Mouse (Mus musculus) cerebellum, postnatal 14 days (tissue): Measurements from ENCODE around the gene Jam2.

Experiments
- DNase-seq, 2 experiments: peaks; one replicate each; pipeline ENCODE4 v3.0.0; 2021; ENCODE audit warnings: mixed read lengths in 2 of 2

The Jam2 gene

GRCm38 (mm10) chr16:84783279-84783678 lies 9.4 kb downstream of the Jam2 start:
- DNase-seq: no peak

DNA sequence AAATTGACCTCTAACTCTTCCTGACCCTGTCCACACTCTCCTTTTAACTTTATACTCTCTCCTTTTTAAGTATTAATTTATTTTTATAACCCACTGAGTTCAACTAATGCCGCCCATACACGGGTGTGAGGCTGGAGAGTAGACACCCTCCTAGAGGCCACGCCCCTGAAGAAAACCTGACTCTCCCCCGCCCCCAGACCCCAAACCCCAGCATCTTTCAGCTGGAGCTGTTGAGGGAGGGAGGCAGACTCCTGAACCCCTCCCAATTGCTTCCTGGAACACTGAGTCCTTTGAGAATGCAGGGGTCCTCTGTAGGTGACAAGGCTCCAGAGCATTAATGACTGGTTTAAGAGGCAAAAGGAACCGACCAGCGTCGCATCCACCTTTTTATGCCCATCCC lies 11.0 kb downstream of the Jam2 start:
- no peak for DNase-seq

- DNase-seq: no peak
Measured at GRCm38 (mm10) chr16:84790595-84791165, 16.8 kb downstream of the Jam2 start.

- no peak for DNase-seq
Measured at GRCm38 (mm10) chr16:84793401-84793800, 19.5 kb downstream of the Jam2 start.

DNA sequence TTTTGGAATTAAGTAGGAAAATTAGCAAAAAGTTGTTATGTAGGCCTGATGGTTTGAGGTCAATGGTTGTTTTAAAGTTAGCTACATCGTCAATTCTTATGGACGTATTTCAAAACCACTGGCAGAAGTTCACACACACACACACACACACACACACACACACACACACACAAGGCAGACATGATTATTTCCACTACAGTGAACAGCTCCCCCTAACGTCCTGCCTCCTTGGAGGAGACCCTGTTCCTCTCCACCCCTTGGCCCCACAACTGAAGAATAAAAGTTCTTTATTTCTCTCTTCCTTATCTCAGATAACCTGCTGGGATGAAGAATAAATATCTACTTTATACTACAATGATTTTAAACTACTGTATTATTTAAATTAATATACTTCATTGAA lies 21.4 kb downstream of the Jam2 start:
- DNase-seq: no peak

GRCm38 (mm10) chr16:84796678-84797077 lies 22.8 kb downstream of the Jam2 start:
- no peak for DNase-seq

- no peak for DNase-seq
Measured at GRCm38 (mm10) chr16:84800038-84800437, 26.1 kb downstream of the Jam2 start.

GRCm38 (mm10) chr16:84802217-84802616 lies 28.3 kb downstream of the Jam2 start:
- peak in 1 of 2 experiments; percentile 11 for DNase-seq

GRCm38 (mm10) chr16:84804866-84805265 lies 30.9 kb downstream of the Jam2 start:
- DNase-seq: no peak

DNA sequence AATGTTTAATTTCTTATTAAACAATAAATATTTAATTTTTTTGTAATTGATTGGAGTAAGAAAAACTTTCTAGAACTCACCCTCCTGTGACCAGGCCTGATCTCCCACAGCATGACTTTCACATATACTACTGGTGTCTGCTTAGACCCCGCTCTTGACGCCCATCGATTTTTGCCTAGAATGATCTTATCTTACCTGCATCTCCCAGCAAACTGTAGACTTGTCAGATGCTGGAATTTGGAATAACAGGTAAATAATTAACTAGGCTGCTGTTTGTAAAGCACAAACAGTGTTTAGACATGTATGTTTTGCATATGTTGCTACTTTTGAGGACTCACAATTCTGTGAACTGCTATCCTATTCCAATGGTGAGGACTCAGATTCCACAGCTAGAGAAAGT lies 32.3 kb downstream of the Jam2 start:
- DNase-seq: no peak

GRCm38 (mm10) chr16:84807874-84808273 lies 34.0 kb downstream of the Jam2 start:
- DNase-seq: no peak

GRCm38 (mm10) chr16:84810254-84810653 lies 36.3 kb downstream of the Jam2 start:
- DNase-seq: no peak

DNA sequence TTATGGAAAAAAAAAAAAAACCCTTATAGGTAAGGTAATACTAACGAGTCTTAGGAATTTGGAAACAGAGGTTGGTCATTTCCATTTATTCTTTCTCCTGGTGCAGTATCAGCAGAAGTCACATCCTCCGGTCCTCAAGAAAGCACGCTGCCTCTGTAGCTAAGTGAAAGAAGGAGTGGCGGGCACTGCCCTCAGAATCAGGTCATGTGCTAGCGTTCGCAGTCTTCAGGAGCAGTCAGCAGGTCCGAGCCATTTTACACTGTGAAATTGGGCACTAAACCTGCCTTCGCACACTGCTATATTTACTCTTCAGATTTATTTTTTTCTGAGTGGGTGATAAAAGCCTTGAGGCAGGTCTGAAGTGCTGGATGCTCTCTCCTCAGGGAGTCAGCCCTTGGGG lies 39.9 kb downstream of the Jam2 start:
- no peak for DNase-seq

DNA sequence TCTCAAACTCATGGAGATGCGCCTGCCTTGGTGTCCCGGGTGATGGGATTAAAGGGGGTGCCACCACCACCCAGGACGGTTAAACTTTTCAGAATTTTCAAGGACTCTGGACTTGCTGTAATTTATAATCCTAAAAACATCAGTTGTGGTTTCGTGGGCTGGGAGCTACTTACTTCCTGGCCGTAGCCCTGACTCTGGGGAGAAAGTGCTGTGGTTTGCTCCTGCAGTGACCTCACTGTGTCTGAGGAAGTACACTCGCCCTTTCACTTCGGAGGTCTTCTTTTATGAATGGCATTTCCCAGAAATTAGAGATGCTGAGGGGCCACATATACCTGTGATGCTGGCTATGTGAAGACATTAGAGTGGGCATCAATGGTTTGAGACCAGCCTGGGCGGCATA lies 40.6 kb downstream of the Jam2 start:
- DNase-seq: no peak

DNA sequence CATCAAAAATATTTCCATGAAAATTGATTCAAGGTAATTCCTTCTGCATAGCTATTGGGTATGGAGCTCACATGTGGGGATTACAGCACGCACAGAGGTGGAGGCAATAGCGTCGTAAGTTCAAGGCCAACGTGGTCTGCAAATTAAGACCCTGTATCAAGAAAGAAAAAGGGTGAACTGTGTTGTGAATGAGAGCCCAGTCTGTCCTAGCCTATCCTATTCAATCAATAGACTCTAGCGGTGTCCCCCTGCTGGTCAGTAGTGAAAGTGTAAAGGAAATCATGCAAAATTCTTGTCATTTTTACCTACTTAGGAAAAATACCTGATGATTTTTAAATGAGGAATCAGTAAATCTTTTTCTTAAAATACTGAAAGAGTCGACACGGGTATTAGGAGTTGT lies 43.5 kb downstream of the Jam2 start:
- peak; percentile 55 to 62 for DNase-seq

- DNase-seq: peak in 1 of 2 experiments; percentile 25
Measured at GRCm38 (mm10) chr16:84825009-84825408, 51.1 kb downstream of the Jam2 start.

DNA sequence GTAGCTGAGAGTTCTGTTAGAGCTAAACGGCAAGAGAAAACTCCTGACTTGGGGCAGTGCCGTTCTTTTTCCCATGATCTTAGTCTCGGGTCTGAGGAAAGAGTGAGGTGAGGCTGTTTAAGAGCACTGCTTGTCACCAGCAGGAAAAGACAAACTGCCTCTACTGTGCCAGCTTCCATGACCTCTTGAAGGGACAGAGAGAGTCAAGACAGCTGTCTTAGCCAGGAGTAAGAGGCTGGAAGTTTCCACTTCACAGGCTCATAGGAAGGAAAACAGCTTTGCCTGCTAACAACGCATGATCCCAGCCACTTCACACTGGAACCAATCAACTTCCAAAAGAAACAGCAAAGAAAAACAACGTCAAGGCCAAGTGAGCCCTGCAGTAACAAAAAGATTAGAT lies 57.8 kb downstream of the Jam2 start:
- DNase-seq: no peak

- peak; percentile 89 to 91 for DNase-seq
Measured at GRCm38 (mm10) chr16:84832736-84833135, 58.8 kb downstream of the Jam2 start.

- no peak for DNase-seq
Measured at GRCm38 (mm10) chr16:84834344-84834743, 60.4 kb downstream of the Jam2 start.

GRCm38 (mm10) chr16:84834745-84835440 lies 61.0 kb downstream of the Jam2 start, which contains the start of gene Gabpa:
Gene Gabpa, plus strand, starts transcription at chr16:84834925.
- DNase-seq: peak; percentile 91

DNA sequence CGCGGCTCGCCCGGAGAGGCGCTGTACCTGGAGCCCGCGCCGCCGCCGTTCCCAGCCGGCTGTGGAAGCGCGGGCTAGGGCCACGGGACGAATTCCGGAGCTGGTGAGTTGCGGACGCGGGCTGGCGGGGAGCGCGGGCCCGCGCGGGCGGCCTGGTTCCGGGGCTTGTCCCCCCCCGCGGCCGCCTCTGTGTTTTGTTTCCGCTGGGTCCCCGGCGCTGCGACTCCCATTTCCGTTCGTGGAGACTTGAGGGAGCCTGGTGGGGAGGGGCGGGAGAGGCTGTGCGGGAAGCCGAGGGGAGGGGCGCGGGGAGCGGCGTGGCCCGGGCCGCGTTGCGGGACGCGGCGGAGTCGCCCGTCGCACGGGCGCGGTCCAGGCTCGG lies 61.5 kb downstream of the Jam2 start, which contains the start of gene Atp5j:
Gene Atp5j, minus strand, starts transcription at position 185 of the 382 bp plus-strand sequence.
- peak; percentile 85 to 87 for DNase-seq

GRCm38 (mm10) chr16:84835823-84836743 lies 62.2 kb downstream of the Jam2 start:
- DNase-seq: peak in 1 of 2 experiments; percentile 67

- DNase-seq: no peak
Measured at GRCm38 (mm10) chr16:84838576-84838975, 64.7 kb downstream of the Jam2 start.
